Mouse (Mus musculus): Measurements from ENCODE around the gene Tsc22d1. TPM values are rescaled to one million over a fixed set of nuclear protein-coding genes. Genes with fewer than 3 reads are reported as not detected.
A peak's percentile ranks its signal among the peaks of the same experiment; 100 is the strongest.

The Tsc22d1 gene
- polyA plus RNA-seq, 1 experiment from 2014 or later, result 547 TPM

DNA sequence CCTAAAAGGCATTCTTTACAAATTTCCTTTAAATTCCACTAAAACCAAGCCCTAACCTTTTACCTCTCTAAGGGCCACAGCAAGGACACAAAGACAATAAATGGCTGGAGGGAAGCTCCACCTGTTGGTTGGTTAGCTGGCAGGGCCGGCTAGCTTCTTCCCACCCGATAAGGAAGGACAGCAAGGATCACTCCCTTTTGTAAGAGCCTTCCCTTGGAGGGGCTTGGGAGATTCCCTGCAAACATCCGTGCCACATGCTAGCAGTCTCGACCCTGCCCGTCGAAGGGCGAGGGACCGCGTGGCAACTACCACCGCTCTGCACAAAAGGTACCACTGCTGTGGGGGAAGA, 1.0 kb upstream of the Tsc22d1 start:
- Histone ChIP-seq H3K36me3 (ENCODE audit: control insufficient read depth, insufficient read depth, low read length) (0 out of 2 replicates have a peak, but pooled peaks cover 5% of the 10 kb centered on the region), H3K9me3 (ENCODE audit: control insufficient read depth, low read length) (no peaks in the 10 kb centered on the region), H3K4me1 (replicated peaks; ENCODE audit: control insufficient read depth, insufficient read depth, low read length) (peaks cover 16% of the 10 kb centered on the region), H3K4me2 (replicated peaks; ENCODE audit: low read depth, low read length) (peak overlapping the region; percentile 56), H3K27ac (ENCODE audit: low read depth, low read length) (peak overlapping the region; percentile 100), H3K9ac (ENCODE audit: low read depth, low read length) (peak overlapping the region; percentile 100), H3K27me3 (ENCODE audit: control insufficient read depth, insufficient read depth, low read length) (no peaks in the 10 kb centered on the region), H3K4me3 (ENCODE audit: low read depth, low read length) (peak overlapping the region; percentile 96)
- DNase-seq (ENCODE audit: low spot score) (no peak), ATAC-seq (ENCODE audit: low FRiP score) (no peak)
- under 1% methylated on average over 10 of the region's 10 CpGs for WGBS

DNA sequence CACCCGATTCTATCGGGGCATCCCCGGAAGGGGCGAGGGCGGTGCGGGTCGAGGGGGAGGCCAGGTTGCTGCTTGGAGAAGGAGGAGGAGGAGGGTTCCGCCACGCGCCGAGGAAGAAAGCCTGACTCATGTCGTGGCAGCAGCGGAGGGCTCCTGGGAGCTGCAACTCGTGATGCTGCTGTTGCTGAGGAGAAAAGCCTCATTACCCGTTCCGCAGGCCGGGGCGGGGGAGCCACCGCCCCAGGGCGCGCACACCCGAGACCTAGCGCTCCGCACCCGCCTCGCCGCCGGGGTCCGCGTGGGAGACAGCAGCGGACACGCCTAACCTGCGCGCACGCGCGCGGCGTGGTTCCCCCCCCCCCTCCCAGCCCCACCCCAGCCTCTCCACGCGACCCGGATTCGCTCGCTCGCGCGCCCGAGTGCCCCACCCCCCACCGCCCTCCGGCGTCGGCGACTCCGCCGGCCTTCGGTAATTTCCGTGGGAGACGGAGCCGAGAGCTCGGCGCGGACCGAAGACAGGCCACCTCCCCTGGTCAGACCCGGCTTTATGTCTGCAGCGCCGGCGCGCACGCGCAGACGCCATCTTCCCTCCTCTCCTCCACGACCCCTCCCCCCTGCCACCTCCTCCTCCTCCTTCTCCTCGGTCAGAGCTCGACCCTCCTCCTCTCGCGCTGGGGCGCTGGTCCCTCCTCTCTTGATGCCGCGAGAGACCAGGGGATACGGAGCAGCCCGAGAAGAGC, 469 bp upstream of the Tsc22d1 start:
- Histone ChIP-seq H3K36me3 (ENCODE audit: control insufficient read depth, insufficient read depth, low read length) (0 out of 2 replicates have a peak, but pooled peaks cover 5% of the 10 kb centered on the region), H3K27ac (ENCODE audit: low read depth, low read length) (peak overlapping the region; percentile 100), H3K4me3 (ENCODE audit: low read depth, low read length) (peak overlapping the region; percentile 96), H3K9ac (ENCODE audit: low read depth, low read length) (peak overlapping the region; percentile 100), H3K9me3 (ENCODE audit: control insufficient read depth, low read length) (no peaks in the 10 kb centered on the region), H3K4me2 (replicated peaks; ENCODE audit: low read depth, low read length) (peak overlapping the region; percentile 85), H3K27me3 (ENCODE audit: control insufficient read depth, insufficient read depth, low read length) (no peaks in the 10 kb centered on the region), H3K4me1 (replicated peaks; ENCODE audit: control insufficient read depth, insufficient read depth, low read length) (peaks cover 18% of the 10 kb centered on the region)
- WGBS, result under 1% methylated on average over 56 of the region's 81 CpGs
- DNase-seq (ENCODE audit: low spot score) (peak; percentile 100), ATAC-seq (ENCODE audit: low FRiP score) (peak; percentile 96)

GRCm38 (mm10) chr14:76415781-76416301, 1.1 kb downstream of the Tsc22d1 start:
- Histone ChIP-seq H3K27ac (ENCODE audit: low read depth, low read length) (peak overlapping the region; percentile 100), H3K4me3 (ENCODE audit: low read depth, low read length) (peak overlapping the region; percentile 96), H3K4me1 (replicated peaks; ENCODE audit: control insufficient read depth, insufficient read depth, low read length) (peaks cover 20% of the 10 kb centered on the region), H3K27me3 (ENCODE audit: control insufficient read depth, insufficient read depth, low read length) (no peaks in the 10 kb centered on the region), H3K9ac (ENCODE audit: low read depth, low read length) (peak overlapping the region; percentile 100), H3K9me3 (ENCODE audit: control insufficient read depth, low read length) (no peaks in the 10 kb centered on the region), H3K36me3 (ENCODE audit: control insufficient read depth, insufficient read depth, low read length) (0 out of 2 replicates have a peak, but pooled peaks cover 5% of the 10 kb centered on the region), H3K4me2 (replicated peaks; ENCODE audit: low read depth, low read length) (peak overlapping the region; percentile 85)
- WGBS, result under 1% methylated on average over 30 of the region's 38 CpGs
- DNase-seq (ENCODE audit: low spot score), result peak; percentile 67
- peak; percentile 2 for ATAC-seq (ENCODE audit: low FRiP score)

GRCm38 (mm10) chr14:76416366-76417040, 1.7 kb downstream of the Tsc22d1 start:
- ATAC-seq (ENCODE audit: low FRiP score), result no peak
- peaks cover 20% of the 10 kb centered on the region for H3K4me1 ChIP-seq (replicated peaks; ENCODE audit: control insufficient read depth, insufficient read depth, low read length)
- peak overlapping the region; percentile 100 for H3K9ac ChIP-seq (ENCODE audit: low read depth, low read length)

GRCm38 (mm10) chr14:76417346-76417745, 2.6 kb downstream of the Tsc22d1 start:
- ATAC-seq (ENCODE audit: low FRiP score) (no peak), DNase-seq (ENCODE audit: low spot score) (no peak)
- Histone ChIP-seq H3K27me3 (ENCODE audit: control insufficient read depth, insufficient read depth, low read length) (no peaks in the 10 kb centered on the region), H3K9ac (ENCODE audit: low read depth, low read length) (no peak overlapping the region), H3K4me3 (ENCODE audit: low read depth, low read length) (peak overlapping the region; percentile 28; the same call in 1 of the 2 replicates), H3K36me3 (ENCODE audit: control insufficient read depth, insufficient read depth, low read length) (0 out of 2 replicates have a peak, but pooled peaks cover 5% of the 10 kb centered on the region), H3K9me3 (ENCODE audit: control insufficient read depth, low read length) (no peaks in the 10 kb centered on the region), H3K27ac (ENCODE audit: low read depth, low read length) (no peak overlapping the region), H3K4me1 (replicated peaks; ENCODE audit: control insufficient read depth, insufficient read depth, low read length) (peaks cover 20% of the 10 kb centered on the region), H3K4me2 (replicated peaks; ENCODE audit: low read depth, low read length) (peak overlapping the region; percentile 85)
- 94% methylated on average over 17 of the region's 17 CpGs for WGBS

More at GRCm38 (mm10) chr14:76416366-76417040, 1.7 kb downstream of the Tsc22d1 start:
- WGBS, result 55% methylated on average over 27 of the region's 27 CpGs
- Histone ChIP-seq H3K36me3 (ENCODE audit: control insufficient read depth, insufficient read depth, low read length) (0 out of 2 replicates have a peak, but pooled peaks cover 5% of the 10 kb centered on the region), H3K4me2 (replicated peaks; ENCODE audit: low read depth, low read length) (peak overlapping the region; percentile 85), H3K4me3 (ENCODE audit: low read depth, low read length) (peak overlapping the region; percentile 96), H3K9me3 (ENCODE audit: control insufficient read depth, low read length) (no peaks in the 10 kb centered on the region), H3K27me3 (ENCODE audit: control insufficient read depth, insufficient read depth, low read length) (no peaks in the 10 kb centered on the region), H3K27ac (ENCODE audit: low read depth, low read length) (peak overlapping the region; percentile 100)
- DNase-seq (ENCODE audit: low spot score), result no peak

DNA sequence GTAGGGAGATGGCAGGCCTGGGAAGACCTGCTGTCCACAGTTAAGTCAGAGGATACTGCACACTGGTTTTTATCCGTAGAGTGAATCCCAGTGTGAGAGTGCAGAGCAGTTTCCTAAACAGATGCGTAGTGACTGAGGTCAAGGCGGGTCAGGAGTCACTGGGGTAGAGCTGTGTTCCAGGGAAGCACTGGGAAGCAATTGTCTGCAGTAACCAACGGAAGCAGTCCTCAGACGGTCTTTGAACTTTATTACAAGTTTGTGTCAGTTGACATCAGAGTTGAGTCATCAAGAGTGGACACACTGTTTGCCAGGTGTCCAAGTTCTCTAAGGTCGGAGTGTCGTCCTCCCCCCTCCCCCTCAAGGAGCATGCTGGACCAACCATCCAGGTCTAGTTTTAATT, 6.0 kb downstream of the Tsc22d1 start:
- H3K9me3 ChIP-seq (ENCODE audit: control insufficient read depth, low read length), result no peaks in the 10 kb centered on the region
- ATAC-seq (ENCODE audit: low FRiP score) (no peak), DNase-seq (ENCODE audit: low spot score) (no peak)
- no peaks in the 10 kb centered on the region for H3K27me3 ChIP-seq (ENCODE audit: control insufficient read depth, insufficient read depth, low read length)
- H3K9ac ChIP-seq (ENCODE audit: low read depth, low read length), result no peak overlapping the region
- H3K4me1 ChIP-seq (replicated peaks; ENCODE audit: control insufficient read depth, insufficient read depth, low read length), result peaks cover 20% of the 10 kb centered on the region
- H3K27ac ChIP-seq (ENCODE audit: low read depth, low read length), result no peak overlapping the region
- peak overlapping the region; percentile 28 for H3K4me3 ChIP-seq (ENCODE audit: low read depth, low read length)
- H3K4me2 ChIP-seq (replicated peaks; ENCODE audit: low read depth, low read length), result peak overlapping the region; percentile 51
- peaks cover 8% of the 10 kb centered on the region; the same call in 1 of the 2 replicates for H3K36me3 ChIP-seq (ENCODE audit: control insufficient read depth, insufficient read depth, low read length)
- 30% methylated on average over 7 of the region's 7 CpGs for WGBS

GRCm38 (mm10) chr14:76421162-76421561, 6.4 kb downstream of the Tsc22d1 start:
- peak overlapping the region; percentile 51 for H3K4me2 ChIP-seq (replicated peaks; ENCODE audit: low read depth, low read length)
- DNase-seq (ENCODE audit: low spot score) (no peak), ATAC-seq (ENCODE audit: low FRiP score) (no peak)
- H3K27ac ChIP-seq (ENCODE audit: low read depth, low read length), result no peak overlapping the region
- H3K36me3 ChIP-seq (ENCODE audit: control insufficient read depth, insufficient read depth, low read length), result peaks cover 11% of the 10 kb centered on the region; the same call in 1 of the 2 replicates
- no peaks in the 10 kb centered on the region for H3K27me3 ChIP-seq (ENCODE audit: control insufficient read depth, insufficient read depth, low read length)
- 93% methylated on average over 4 of the region's 4 CpGs for WGBS
- H3K9me3 ChIP-seq (ENCODE audit: control insufficient read depth, low read length), result no peaks in the 10 kb centered on the region
- H3K4me3 ChIP-seq (ENCODE audit: low read depth, low read length), result peak overlapping the region; percentile 28
- no peak overlapping the region for H3K9ac ChIP-seq (ENCODE audit: low read depth, low read length)
- peaks cover 20% of the 10 kb centered on the region for H3K4me1 ChIP-seq (replicated peaks; ENCODE audit: control insufficient read depth, insufficient read depth, low read length)

GRCm38 (mm10) chr14:76425422-76425821, 10.7 kb downstream of the Tsc22d1 start:
- H3K36me3 ChIP-seq (ENCODE audit: control insufficient read depth, insufficient read depth, low read length), result peaks cover 9% of the 10 kb centered on the region; the same call in 1 of the 2 replicates
- H3K27me3 ChIP-seq (ENCODE audit: control insufficient read depth, insufficient read depth, low read length), result no peaks in the 10 kb centered on the region
- no peak overlapping the region for H3K4me2 ChIP-seq (replicated peaks; ENCODE audit: low read depth, low read length)
- DNase-seq (ENCODE audit: low spot score) (no peak), ATAC-seq (ENCODE audit: low FRiP score) (no peak)
- H3K9ac ChIP-seq (ENCODE audit: low read depth, low read length), result no peak overlapping the region
- H3K4me1 ChIP-seq (replicated peaks; ENCODE audit: control insufficient read depth, insufficient read depth, low read length), result no peaks in the 10 kb centered on the region
- H3K27ac ChIP-seq (ENCODE audit: low read depth, low read length), result no peak overlapping the region
- H3K4me3 ChIP-seq (ENCODE audit: low read depth, low read length), result no peak overlapping the region
- WGBS, result 93% methylated on average over 7 of the region's 7 CpGs
- H3K9me3 ChIP-seq (ENCODE audit: control insufficient read depth, low read length), result no peaks in the 10 kb centered on the region
